10 mouse cellular contexts compared by ENCODE assay signal in genomic region chr10:95144414-95145130, GRCm38 (mm10).
A peak's percentile ranks its signal among the peaks of the same experiment; 100 is the strongest.
DNase-seq lines count a peak whose midpoint lies in the region; ATAC-seq and TF ChIP-seq lines count a peak whose summit lies in the region.
"Had no signal": no experiment of that assay in that cellular context is flagged by ENCODE, and none has a peak within 500 bp of the region (broad histone marks: within the 10 kb centered on the region; RNA-seq: fewer than 3 reads in every experiment).

No protein-coding gene starts in this region.

- TF ChIP-seq EP300 in heart, adult 2 months (IDR thresholded peaks at IDR 0.05; ENCODE audit: insufficient read depth, low read depth, low read length), result no peak

- no peak for DNase-seq in heart, adult 2 months
- DNase-seq in heart, postnatal 36 days, result no peak
- peak; percentile 63 for DNase-seq in ovary, adult 18-20 months (ENCODE audit: low spot score)
- DNase-seq in ovary, postnatal 14 days (ENCODE audit: low spot score), result no peak
- no peak for DNase-seq in limb, embryonic 14.5 days (ENCODE audit: low spot score)
- DNase-seq in layer of hippocampus, adult 8-10 months (ENCODE audit: low spot score in 2 of 2), result no peak
- DNase-seq in cerebellum, postnatal 36 days, result no peak
- DNase-seq in spleen, adult 12 weeks (ENCODE audit: low spot score), result no peak
- DNase-seq: cerebellum, adult 9-10 months had no signal

- no peak for TF ChIP-seq POLR2A in heart, adult 2 months (IDR thresholded peaks at IDR 0.05; ENCODE audit: insufficient read depth, low read depth, low read length)
- no peak for TF ChIP-seq POLR2A in limb, embryonic 14.5 days (IDR thresholded peaks at IDR 0.05; ENCODE audit: borderline replicate concordance, extremely low read depth, insufficient read depth, insufficient read length)

- H3K4me1 ChIP-seq in heart, adult 2 months (ENCODE audit: control insufficient read depth, insufficient read depth, low read length), result peaks cover 28% of the 10 kb centered on the region
- H3K4me1 ChIP-seq in limb, embryonic 14.5 days (ENCODE audit: control insufficient read depth, insufficient read depth, low read length), result peaks cover 41% of the 10 kb centered on the region

- H3K9ac ChIP-seq in heart, adult 2 months (ENCODE audit: low read depth, low read length), result no peak overlapping the region
- H3K9ac ChIP-seq in limb, embryonic 14.5 days (ENCODE audit: low read depth, low read length, severe bottlenecking), result no peak overlapping the region

- no peak overlapping the region for H3K4me2 ChIP-seq in limb, embryonic 14.5 days (replicated peaks; ENCODE audit: low read depth, low read length, severe bottlenecking)

- no peaks in the 10 kb centered on the region for H3K27me3 ChIP-seq in heart, adult 2 months (ENCODE audit: control insufficient read depth, insufficient read depth, low read length)
- H3K27me3 ChIP-seq in limb, embryonic 14.5 days (ENCODE audit: control insufficient read depth, insufficient read depth, low read length), result no peaks in the 10 kb centered on the region

- intact Hi-C loops in heart, adult 2 months (cut with DNase I), result loop anchor here (5.0 kb wide), 2 partner anchors 48 to 113 kb away; no protein-coding TSS in a partner anchor
- intact Hi-C loops in heart, postnatal 36 days (cut with DNase I), result loop anchor here (2.0 to 5.0 kb wide), 2 partner anchors 42 to 48 kb away; no protein-coding TSS in a partner anchor

- WGBS in heart, adult 2 months, result 81% methylated on average over 6 of the region's 6 CpGs
- WGBS in limb, embryonic 14.5 days, result 43% methylated on average over 6 of the region's 6 CpGs

- H3K9me3 ChIP-seq in limb, embryonic 14.5 days (ENCODE audit: control insufficient read depth, low read length), result no peaks in the 10 kb centered on the region

- H3K36me3 ChIP-seq in heart, adult 2 months (ENCODE audit: control insufficient read depth, insufficient read depth, low read length), result peaks cover 2% of the 10 kb centered on the region
- H3K36me3 ChIP-seq in limb, embryonic 14.5 days (ENCODE audit: control insufficient read depth, insufficient read depth, low read length), result no peaks in the 10 kb centered on the region

- no peak for ATAC-seq in limb, embryonic 14.5 days (ENCODE audit: low FRiP score, low read depth)

- no peak for TF ChIP-seq CTCF in heart, adult 2 months (IDR thresholded peaks at IDR 0.05)

- H3K27ac ChIP-seq in heart, adult 2 months, result peak overlapping the region; percentile 5
- peak overlapping the region; percentile 6; the same call in 1 of the 2 replicates for H3K27ac ChIP-seq in limb, embryonic 14.5 days (replicated peaks; ENCODE audit: low read depth, low read length)
- H3K27ac ChIP-seq: macrophage had no signal

- H3K79me2 ChIP-seq in heart, adult 2 months (replicated peaks; ENCODE audit: control insufficient read depth, insufficient read depth, low read length), result no peaks in the 10 kb centered on the region

- no peak overlapping the region for H3K4me3 ChIP-seq in heart, adult 2 months
- no peak overlapping the region for H3K4me3 ChIP-seq in limb, embryonic 14.5 days (replicated peaks; ENCODE audit: low read length)
